Mouse (Mus musculus) stomach, postnatal 0 days (tissue): Measurements from ENCODE around the gene Tmem217. TPM values are rescaled to one million over a fixed set of nuclear protein-coding genes. Genes with fewer than 3 reads are reported as not detected.
"Not testable (repeated sequence)": the region's sequence is repeated elsewhere in the genome, so short reads cannot be mapped to it uniquely, and the experiment has no call there.

Source experiments
- ATAC-seq: fragments of 200-750 bp; cut with Nextera tagmentation; 2 replicates; pipeline ENCODE4 v1.8.0; 2017; ENCODE audit not compliant: low FRiP score, low TSS enrichment
- DNase-seq: peaks from one replicate; pipeline ENCODE4 v3.0.0-alpha.2; 2016; ENCODE audit warnings: low spot score
- H3K27ac ChIP-seq: fragments of 300-500 bp; sonication (generic); replicated peaks from 2 replicates; pipeline ENCODE4 v1.5.1; 2014; ENCODE audit warnings: mild to moderate bottlenecking, control low read depth
- H3K27me3 ChIP-seq: fragments of 300-500 bp; sonication (generic); 2 replicates; pipeline ENCODE4 v1.6.1; 2014; ENCODE audit warnings: low read length; ENCODE audit not compliant: control insufficient read depth, insufficient read depth
- H3K36me3 ChIP-seq: fragments of 300-500 bp; sonication (generic); 2 replicates; pipeline ENCODE4 v1.6.1; 2014; ENCODE audit warnings: low read length, mixed read lengths; ENCODE audit not compliant: control insufficient read depth, insufficient read depth
- H3K4me1 ChIP-seq: fragments of 300-500 bp; sonication (generic); replicated peaks from 2 replicates; pipeline ENCODE4 v1.6.1; 2014; ENCODE audit warnings: antibody characterized with exemption; ENCODE audit not compliant: control insufficient read depth, insufficient read depth
- H3K4me2 ChIP-seq: fragments of 300-500 bp; sonication (generic); replicated peaks from 2 replicates; pipeline ENCODE4 v1.6.1; 2014; ENCODE audit warnings: low read depth, mild to moderate bottlenecking, control low read depth, moderate library complexity
- H3K4me3 ChIP-seq: fragments of 300-500 bp; sonication (generic); 2 replicates; pipeline ENCODE4 v1.5.1; 2014; ENCODE audit warnings: low read depth, low read length, control low read depth
- H3K9ac ChIP-seq: fragments of 300-500 bp; sonication (generic); 2 replicates; pipeline ENCODE4 v1.6.1; 2014; ENCODE audit warnings: mild to moderate bottlenecking, low read length, control low read depth, mixed read lengths
- H3K9me3 ChIP-seq: fragments of 300-500 bp; sonication (generic); 2 replicates; pipeline ENCODE4 v1.6.1; 2016; ENCODE audit warnings: low read length; ENCODE audit not compliant: control insufficient read depth
- CTCF ChIP-seq: IDR thresholded peaks from 2 replicates; pipeline ENCODE4 v1.5.1; 2016; ENCODE audit warnings: antibody characterized with exemption, low read depth, mild to moderate bottlenecking, moderate library complexity
- EP300 ChIP-seq: optimal IDR thresholded peaks from 2 replicates; pipeline ENCODE3; 2016; ENCODE audit warnings: antibody characterized with exemption
- WGBS: fragments of 180-500 bp; shearing (Covaris S2); extraction: QIAGEN DNeasy Blood & Tissue Kit; methylation state at CpG from one replicate; pipeline ENCODE4 v1.1.7; 2014; 5-methylcytosine and 5-hydroxymethylcytosine counted together
- polyA plus RNA-seq: library from polyadenylated mRNA; unstranded; fragments of >200 nt; fragmentation: Nextera tagmentation; extraction: Ambion mirVana; gene quantifications from 2 replicates; pipeline ENCODE4 v1.2.1, GENCODE M21; 2015

Gene Tmem217
- polyA plus RNA-seq, 1 experiment from 2014 or later = 0.42 TPM

GRCm38 (mm10) chr17:29498028-29498427 lies 54.2 kb downstream of the Tmem217 start:
- H3K4me3 ChIP-seq = no peak overlapping the region
- peaks cover 7% of the 10 kb centered on the region for H3K36me3 ChIP-seq
- DNase-seq (no peak), ATAC-seq (no peak)
- 37% methylated on average over 4 of the region's 4 CpGs for WGBS
- no peak overlapping the region for H3K9ac ChIP-seq
- 0 out of 2 replicates have a peak, but pooled peaks cover 2% of the 10 kb centered on the region for H3K4me1 ChIP-seq
- no peaks in the 10 kb centered on the region for H3K9me3 ChIP-seq
- TF ChIP-seq EP300 (no peak), CTCF (no peak)
- no peak overlapping the region for H3K27ac ChIP-seq
- no peak overlapping the region for H3K4me2 ChIP-seq
- H3K27me3 ChIP-seq = no peaks in the 10 kb centered on the region

- H3K9ac ChIP-seq, H3K9me3 ChIP-seq, H3K4me1 ChIP-seq, DNase-seq, H3K4me2 ChIP-seq, H3K27ac ChIP-seq, H3K36me3 ChIP-seq, H3K4me3 ChIP-seq, ATAC-seq, H3K27me3 ChIP-seq: not testable (repeated sequence)
- WGBS = 50% methylated on average over 1 of the region's 1 CpGs
Measured at GRCm38 (mm10) chr17:29497481-29497880, 54.7 kb downstream of the Tmem217 start.

- no peak overlapping the region for H3K4me3 ChIP-seq
- TF ChIP-seq CTCF = no peak
- TF ChIP-seq EP300 = no peak
- 89% methylated on average over 3 of the region's 3 CpGs for whole genome bisulfite sequencing
Measured at GRCm38 (mm10) chr17:29497071-29497354, 55.2 kb downstream of the Tmem217 start.

DNA sequence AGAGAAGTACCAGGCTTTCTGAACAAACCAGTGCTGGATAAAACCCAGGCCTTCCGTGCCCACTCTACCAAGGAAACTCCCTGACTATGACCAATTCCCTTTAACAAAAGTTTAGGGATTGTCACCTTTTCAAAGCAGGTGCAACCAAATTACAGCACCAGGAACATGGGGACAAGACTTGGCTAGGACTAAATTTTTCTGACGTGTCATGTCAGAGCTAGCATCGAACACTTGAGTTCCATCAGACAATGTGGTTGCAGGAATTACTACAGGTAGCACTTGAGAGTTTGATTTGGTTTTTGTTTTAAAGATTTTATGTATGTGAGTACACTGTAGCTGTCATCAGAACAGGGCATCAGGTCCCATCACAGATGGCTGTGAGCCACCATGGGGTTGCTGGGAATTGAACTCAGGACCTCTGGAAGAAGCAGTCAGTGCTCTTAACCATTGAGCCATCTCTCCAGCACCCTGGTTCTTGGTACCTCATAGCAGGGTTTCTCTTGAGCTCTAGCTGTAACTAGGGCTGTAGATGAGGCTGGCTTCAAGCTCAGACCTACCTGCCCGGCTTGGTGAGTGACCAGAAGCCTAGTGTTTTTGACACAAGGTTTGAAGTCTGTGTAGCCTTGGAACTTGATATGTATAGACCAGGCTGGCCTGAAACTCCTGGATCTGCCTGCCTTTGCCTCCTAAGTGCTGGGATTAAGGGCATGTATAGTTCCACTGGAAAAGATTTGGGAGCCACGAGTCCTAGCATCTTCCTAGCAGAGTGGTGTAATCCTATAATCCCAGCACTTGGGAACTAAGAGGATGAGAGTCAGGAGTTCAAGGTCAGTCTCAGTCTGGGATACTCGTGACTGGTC lies 55.7 kb downstream of the Tmem217 start:
- Histone ChIP-seq H3K4me2 (no peak overlapping the region), H3K36me3 (peaks cover 7% of the 10 kb centered on the region), H3K9me3 (no peaks in the 10 kb centered on the region), H3K27me3 (no peaks in the 10 kb centered on the region), H3K4me3 (no peak overlapping the region), H3K27ac (no peak overlapping the region), H3K9ac (no peak overlapping the region), H3K4me1 (0 out of 2 replicates have a peak, but pooled peaks cover 3% of the 10 kb centered on the region)
- DNase-seq = no peak
- TF ChIP-seq CTCF (no peak), EP300 (no peak)
- WGBS = 77% methylated on average over 6 of the region's 6 CpGs
- ATAC-seq = no peak

More at GRCm38 (mm10) chr17:29497071-29497354, 55.2 kb downstream of the Tmem217 start:
- H3K36me3 ChIP-seq = peaks cover 7% of the 10 kb centered on the region
- H3K9me3 ChIP-seq = no peaks in the 10 kb centered on the region
- H3K4me1 ChIP-seq = 0 out of 2 replicates have a peak, but pooled peaks cover 3% of the 10 kb centered on the region
- DNase-seq (no peak), ATAC-seq (no peak)
- no peak overlapping the region for H3K27ac ChIP-seq
- H3K9ac ChIP-seq = no peak overlapping the region
- H3K27me3 ChIP-seq = no peaks in the 10 kb centered on the region
- H3K4me2 ChIP-seq = no peak overlapping the region

DNA sequence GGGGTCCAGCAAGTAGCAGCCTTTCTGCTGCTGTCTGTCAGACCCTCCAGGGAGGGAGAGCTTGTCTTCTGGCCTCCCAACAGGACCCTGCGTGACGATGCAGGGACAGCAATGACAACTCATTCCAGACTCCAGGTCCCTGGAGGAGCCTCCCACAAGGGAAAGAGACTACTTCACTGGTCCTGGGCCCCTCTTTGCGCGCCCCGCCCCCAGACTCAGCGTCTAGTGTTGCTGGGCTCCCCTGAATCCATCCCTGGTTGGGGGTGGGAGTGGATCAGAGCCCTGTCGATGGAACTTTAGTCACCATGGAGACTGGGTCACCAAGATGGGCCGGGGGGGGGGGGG lies 57.5 kb downstream of the Tmem217 start:
- 81% methylated on average over 7 of the region's 8 CpGs for WGBS
- peaks cover 7% of the 10 kb centered on the region for H3K36me3 ChIP-seq
- H3K9ac ChIP-seq = no peak overlapping the region
- ATAC-seq = no peak
- no peaks in the 10 kb centered on the region for H3K9me3 ChIP-seq
- no peaks in the 10 kb centered on the region for H3K27me3 ChIP-seq
- no peak overlapping the region for H3K27ac ChIP-seq
- no peak overlapping the region for H3K4me3 ChIP-seq
- TF ChIP-seq CTCF (no peak), EP300 (no peak)
- 0 out of 2 replicates have a peak, but pooled peaks cover 3% of the 10 kb centered on the region for H3K4me1 ChIP-seq
- no peak for DNase-seq
- H3K4me2 ChIP-seq = no peak overlapping the region

GRCm38 (mm10) chr17:29494062-29494731 lies 58.0 kb downstream of the Tmem217 start:
- ATAC-seq (no peak), DNase-seq (no peak)
- no peak overlapping the region for H3K27ac ChIP-seq
- peaks cover 7% of the 10 kb centered on the region for H3K36me3 ChIP-seq
- no peak overlapping the region for H3K9ac ChIP-seq
- H3K4me3 ChIP-seq = no peak overlapping the region
- WGBS = 77% methylated on average over 10 of the region's 10 CpGs
- no peak overlapping the region for H3K4me2 ChIP-seq
- TF ChIP-seq CTCF (no peak), EP300 (no peak)
- no peaks in the 10 kb centered on the region for H3K9me3 ChIP-seq
- H3K27me3 ChIP-seq = no peaks in the 10 kb centered on the region
- 0 out of 2 replicates have a peak, but pooled peaks cover 3% of the 10 kb centered on the region for H3K4me1 ChIP-seq
